Mouse (Mus musculus): ENCODE data around the gene Ttn.

The Ttn gene

DNA sequence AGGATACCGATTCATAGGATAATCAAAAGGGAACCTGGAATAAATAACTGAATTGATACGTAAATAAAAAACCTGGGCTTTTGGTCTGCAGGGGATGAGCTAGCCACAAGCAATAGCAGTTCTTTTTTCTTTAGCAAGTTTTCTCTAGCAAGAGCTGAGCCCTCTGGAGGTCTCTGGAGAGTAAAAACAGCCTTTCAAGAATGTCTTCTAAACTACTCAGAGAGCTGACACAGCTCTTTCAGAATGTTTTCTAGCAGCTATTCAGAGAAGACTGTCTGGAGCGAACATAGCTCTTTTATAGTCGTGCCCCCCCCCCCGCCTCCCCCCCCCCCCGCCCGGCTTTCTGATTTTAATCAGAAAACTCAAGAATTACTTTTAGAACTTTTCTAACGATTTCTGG, 322.9 kb downstream of the Ttn start:
- in situ Hi-C loops (cut with MseI, MboI) = no loop called here

- in situ Hi-C loops (cut with MseI, MboI) = no loop called here
These were observed 323.8 kb downstream of the Ttn start for GRCm38 (mm10) chr2:76658551-76658950.

- in situ Hi-C loops (cut with MseI, MboI) = no loop called here
These were observed 326.4 kb downstream of the Ttn start for GRCm38 (mm10) chr2:76655982-76656381.

DNA sequence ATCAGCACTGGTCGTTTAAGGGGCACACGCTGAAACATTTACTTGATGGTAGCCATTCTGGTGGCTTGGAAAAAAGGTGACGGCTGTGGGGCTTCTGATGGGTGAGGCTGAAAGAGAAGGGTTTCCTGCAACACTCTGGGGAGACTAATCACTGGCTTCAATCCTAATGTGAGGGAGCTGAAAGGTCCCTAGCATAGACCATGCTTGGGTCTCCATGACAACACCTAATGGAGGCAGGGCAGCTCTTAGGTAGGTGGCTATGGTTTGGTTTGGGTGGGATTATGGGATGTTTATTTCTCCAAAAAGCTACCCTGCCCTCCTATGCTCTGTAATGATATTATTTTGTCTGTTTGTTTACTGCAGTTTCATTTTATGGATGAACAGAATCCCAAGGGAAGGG, 326.9 kb downstream of the Ttn start:
- in situ Hi-C loops (cut with MseI, MboI) = no loop called here

- in situ Hi-C loops (cut with MseI, MboI) = no loop called here
These were observed 327.7 kb downstream of the Ttn start for GRCm38 (mm10) chr2:76654646-76655045.
